Mouse (Mus musculus) adrenal gland, adult 18-20 months (tissue): ENCODE data around the gene Tctex1d1. TPM values are rescaled to one million over a fixed set of nuclear protein-coding genes. Genes with fewer than 3 reads are reported as not detected.

ENCODE experiments used
- total RNA-seq, 2 experiments: library from RNA; stranded (reverse); gene quantifications; 1 replicate in 1 of 2; 2 replicates in 1 of 2; pipeline ENCODE4 v1.2.3; 2021

The Tctex1d1 gene
- total RNA-seq, 2 experiments from 2014 or later: not detected

Other genes starting within 250 kb of the Tctex1d1 start
- 1 to 10 TPM; 5.9 to 7.2 TPM for gene Sgip1, start 237.3 kb upstream of the Tctex1d1 start, total RNA-seq
- not detected for gene Insl5, start 48.2 kb downstream of the Tctex1d1 start, total RNA-seq
- gene Mier1, start 135.8 kb downstream of the Tctex1d1 start, total RNA-seq: 10 to 100 TPM; 51.8 to 53.2 TPM
- gene Wdr78, start 135.9 kb downstream of the Tctex1d1 start, total RNA-seq: 1 to 10 TPM; 3.5 to 6.3 TPM
- 10 to 100 TPM; 10.1 to 14.2 TPM for gene Slc35d1, start 236.6 kb downstream of the Tctex1d1 start, total RNA-seq